Mouse (Mus musculus) liver, embryonic 13.5 days (tissue): ENCODE measurements around the gene Cds1. TPM values are rescaled to one million over a fixed set of nuclear protein-coding genes. Genes with fewer than 3 reads are reported as not detected.

Experiments used
- ATAC-seq: fragments of 200-750 bp; cut with Nextera tagmentation; 2 replicates; pipeline ENCODE4 v1.8.0; 2017; ENCODE audit warnings: low read depth, mild to moderate bottlenecking, moderate number of reproducible peaks, moderate library complexity
- DNase-seq: peaks from one replicate; pipeline ENCODE4 v3.0.0; 2022
- H3K27ac ChIP-seq: fragments of 300-500 bp; sonication (generic); 2 replicates; pipeline ENCODE4 v1.5.1; 2015; ENCODE audit warnings: moderate library complexity, mild to moderate bottlenecking, inconsistent platforms
- H3K27me3 ChIP-seq: fragments of 300-500 bp; sonication (generic); 2 replicates; pipeline ENCODE4 v1.6.1; 2015; ENCODE audit warnings: mild to moderate bottlenecking, inconsistent platforms
- H3K36me3 ChIP-seq: fragments of 300-500 bp; sonication (generic); 2 replicates; pipeline ENCODE4 v1.6.1; 2015; ENCODE audit warnings: mild to moderate bottlenecking, inconsistent platforms
- H3K4me1 ChIP-seq: fragments of 300-500 bp; sonication (generic); replicated peaks from 2 replicates; pipeline ENCODE4 v1.6.1; 2015; ENCODE audit warnings: inconsistent platforms
- H3K4me2 ChIP-seq: fragments of 300-500 bp; sonication (generic); 2 replicates; pipeline ENCODE4 v1.6.1; 2015; ENCODE audit warnings: inconsistent platforms, mild to moderate bottlenecking, moderate library complexity
- H3K4me3 ChIP-seq: fragments of 300-500 bp; sonication (generic); replicated peaks from 2 replicates; pipeline ENCODE4 v1.5.1; 2015; ENCODE audit warnings: mild to moderate bottlenecking, inconsistent platforms
- H3K9ac ChIP-seq: fragments of 300-500 bp; sonication (generic); 2 replicates; pipeline ENCODE4 v1.6.1; 2015; ENCODE audit warnings: mild to moderate bottlenecking, inconsistent platforms
- H3K9me3 ChIP-seq: fragments of 300-500 bp; sonication (generic); replicated peaks from 2 replicates; pipeline ENCODE4 v1.6.1; 2016; ENCODE audit warnings: inconsistent platforms
- WGBS: fragments of 180-500 bp; shearing (Covaris S2); methylation state at CpG from one replicate; pipeline ENCODE4 v1.1.7; 2015; ENCODE audit not compliant: insufficient replicate concordance; 5-methylcytosine and 5-hydroxymethylcytosine counted together
- polyA plus RNA-seq: library from polyadenylated mRNA; unstranded; fragments of >200 nt; fragmentation: Nextera tagmentation; extraction: Ambion mirVana; gene quantifications from 2 replicates; pipeline ENCODE4 v1.2.1, GENCODE M21; 2015

Gene Cds1
- polyA plus RNA-seq, 1 experiment from 2014 or later: 0.27 TPM

- no peak for ATAC-seq
- no peak overlapping the region for H3K4me3 ChIP-seq
- WGBS: 70% methylated on average over 6 of the region's 6 CpGs
- no peak overlapping the region for H3K9ac ChIP-seq
- H3K9me3 ChIP-seq: no peaks in the 10 kb centered on the region
- H3K4me2 ChIP-seq: no peak overlapping the region
- no peaks in the 10 kb centered on the region for H3K4me1 ChIP-seq
- H3K36me3 ChIP-seq: no peaks in the 10 kb centered on the region
- H3K27me3 ChIP-seq: no peaks in the 10 kb centered on the region
- no peak overlapping the region for H3K27ac ChIP-seq
- DNase-seq: no peak
Observed at GRCm38 (mm10) chr5:101744886-101745285, 20.0 kb upstream of the Cds1 start.

DNA sequence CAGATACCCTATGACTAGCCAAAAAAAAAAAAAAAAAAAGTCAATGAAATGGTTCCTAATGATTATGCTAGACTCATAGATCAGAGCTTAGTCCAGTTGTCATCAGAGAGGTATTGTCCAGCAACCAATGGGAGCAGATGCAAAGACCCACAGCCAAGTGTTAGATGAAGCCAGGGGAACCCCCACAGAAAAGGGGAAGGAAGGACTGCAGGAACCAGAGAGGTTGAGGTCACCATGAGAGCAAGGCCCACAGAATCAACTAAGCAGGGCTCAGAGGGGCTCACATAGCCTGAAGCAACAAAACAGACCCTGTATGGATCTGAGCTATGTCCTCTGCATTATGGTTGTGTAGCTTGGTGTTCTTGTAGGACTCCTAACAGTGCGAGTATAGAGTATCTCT is 11.2 kb upstream of the Cds1 start:
- no peak for ATAC-seq
- 0 out of 2 replicates have a peak, but pooled peaks cover 6% of the 10 kb centered on the region for H3K27me3 ChIP-seq
- WGBS: 38% methylated on average over 1 of the region's 1 CpGs

GRCm38 (mm10) chr5:101757669-101758068 is 7.3 kb upstream of the Cds1 start:
- Histone ChIP-seq H3K4me2 (no peak overlapping the region), H3K9ac (no peak overlapping the region), H3K4me1 (no peaks in the 10 kb centered on the region), H3K36me3 (no peaks in the 10 kb centered on the region), H3K9me3 (no peaks in the 10 kb centered on the region), H3K27ac (no peak overlapping the region), H3K27me3 (peaks cover 27% of the 10 kb centered on the region), H3K4me3 (no peak overlapping the region)
- DNase-seq (no peak), ATAC-seq (no peak)

More for the DNA sequence above, 11.2 kb upstream of the Cds1 start:
- no peak for DNase-seq
- Histone ChIP-seq H3K4me1 (no peaks in the 10 kb centered on the region), H3K4me3 (no peak overlapping the region), H3K36me3 (no peaks in the 10 kb centered on the region), H3K27ac (no peak overlapping the region), H3K9ac (no peak overlapping the region), H3K4me2 (no peak overlapping the region), H3K9me3 (no peaks in the 10 kb centered on the region)

DNA sequence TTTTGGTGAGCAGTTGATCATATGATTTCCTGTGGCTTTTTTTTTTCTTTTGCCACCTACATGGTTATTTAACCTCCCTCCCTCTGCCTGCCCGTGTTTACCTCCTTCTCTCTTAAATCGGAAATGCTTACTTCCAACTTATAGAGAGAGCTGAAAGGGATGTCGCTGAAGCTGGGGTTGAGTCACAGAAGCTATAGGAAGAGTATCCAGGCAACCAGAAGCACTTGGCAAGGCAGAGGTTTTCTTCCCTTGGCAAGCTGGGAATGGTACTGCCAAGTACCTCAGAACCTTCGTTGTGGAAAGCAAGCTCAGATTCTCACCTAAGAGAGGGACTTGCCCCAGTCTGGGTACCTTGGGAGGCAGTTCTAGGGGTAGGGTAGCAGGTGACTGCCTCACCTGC is 3.2 kb upstream of the Cds1 start:
- peaks cover 14% of the 10 kb centered on the region for H3K4me1 ChIP-seq
- H3K9ac ChIP-seq: no peak overlapping the region
- no peaks in the 10 kb centered on the region for H3K9me3 ChIP-seq
- no peak overlapping the region for H3K4me3 ChIP-seq
- no peak overlapping the region for H3K27ac ChIP-seq
- no peaks in the 10 kb centered on the region for H3K36me3 ChIP-seq
- DNase-seq: no peak
- WGBS: 47% methylated on average over 4 of the region's 4 CpGs
- ATAC-seq: no peak
- H3K4me2 ChIP-seq: no peak overlapping the region
- H3K27me3 ChIP-seq: peaks cover 61% of the 10 kb centered on the region

DNA sequence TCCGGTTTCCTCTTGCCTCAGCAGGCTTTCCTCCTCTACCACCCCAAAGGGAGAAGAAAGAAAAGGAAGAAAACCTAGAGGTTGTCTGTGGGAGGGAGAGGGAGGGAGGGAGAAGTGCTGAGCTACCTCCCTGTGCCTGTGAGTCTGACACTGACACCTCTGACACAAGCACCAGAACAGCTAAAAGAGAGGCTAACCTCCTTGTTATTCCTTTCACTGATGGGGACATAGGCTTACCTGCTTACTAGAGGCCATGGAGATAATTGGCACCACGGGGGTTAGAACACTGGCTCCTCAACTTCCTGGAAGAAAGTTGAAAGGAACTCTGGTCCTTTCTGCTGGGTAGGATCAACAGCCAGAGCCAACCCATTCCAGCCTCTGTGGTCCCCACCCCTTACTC is 1.4 kb upstream of the Cds1 start:
- 3% methylated on average over 2 of the region's 2 CpGs for WGBS
- Histone ChIP-seq H3K4me1 (peaks cover 14% of the 10 kb centered on the region), H3K4me2 (no peak overlapping the region), H3K4me3 (no peak overlapping the region), H3K9me3 (no peaks in the 10 kb centered on the region), H3K27ac (no peak overlapping the region), H3K27me3 (peaks cover 80% of the 10 kb centered on the region), H3K9ac (no peak overlapping the region), H3K36me3 (no peaks in the 10 kb centered on the region)
- no peak for DNase-seq
- ATAC-seq: no peak

DNA sequence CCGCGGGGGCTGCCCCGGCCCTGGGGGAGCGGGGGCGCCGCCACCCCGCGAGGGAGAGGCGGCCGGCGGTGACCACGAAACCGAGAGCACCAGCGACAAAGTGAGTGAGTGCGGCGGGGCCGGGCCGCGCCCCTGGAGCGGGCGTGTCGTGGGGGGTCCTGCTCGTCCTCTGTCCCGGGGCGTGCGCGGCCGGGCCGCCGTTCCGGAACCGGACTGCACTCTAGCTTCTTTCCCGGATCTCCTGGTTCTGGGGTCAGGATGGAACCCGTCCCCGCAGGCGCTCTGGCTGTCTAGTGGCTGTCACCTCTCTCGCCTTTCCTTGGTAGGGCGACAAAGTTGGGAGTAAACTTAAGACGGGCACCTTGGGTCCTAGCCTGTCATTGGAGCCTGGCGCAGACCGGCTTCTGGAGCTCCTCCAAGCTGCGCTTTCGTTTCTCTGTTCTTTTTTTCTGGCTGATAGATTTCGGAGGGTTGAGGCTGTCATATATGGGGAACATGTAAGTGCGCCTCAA is 516 bp downstream of the Cds1 start:
- H3K4me3 ChIP-seq: peak overlapping the region; percentile 61
- ATAC-seq (peak; percentile 26; the same call in 1 of the 2 replicates), DNase-seq (no peak)
- H3K27ac ChIP-seq: no peak overlapping the region
- peaks cover 91% of the 10 kb centered on the region for H3K27me3 ChIP-seq
- H3K9me3 ChIP-seq: no peaks in the 10 kb centered on the region
- peaks cover 14% of the 10 kb centered on the region for H3K4me1 ChIP-seq
- H3K36me3 ChIP-seq: no peaks in the 10 kb centered on the region
- H3K9ac ChIP-seq: peak overlapping the region; percentile 39; the same call in 1 of the 2 replicates
- H3K4me2 ChIP-seq: peak overlapping the region; percentile 84
- WGBS: 1% methylated on average over 45 of the region's 45 CpGs

DNA sequence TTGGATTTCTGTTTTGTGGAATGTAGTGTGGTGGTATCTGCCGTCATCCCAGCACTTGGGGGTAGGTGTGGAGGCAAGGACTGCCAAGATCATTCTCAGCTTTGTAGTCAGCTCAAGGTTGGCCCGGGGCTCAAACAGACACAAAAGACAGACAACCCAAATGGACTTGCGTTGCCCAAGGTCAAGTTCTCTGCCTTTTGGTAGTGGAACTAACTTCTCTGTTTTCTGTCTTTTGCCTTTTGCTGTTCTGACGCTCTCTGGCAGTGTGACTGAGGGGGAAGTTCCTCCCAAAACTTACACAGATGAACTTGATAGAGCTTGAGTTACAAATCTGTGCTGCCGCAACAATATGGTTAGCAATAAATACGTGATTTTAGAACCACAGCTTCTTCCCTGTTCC is 1.3 kb downstream of the Cds1 start:
- H3K27me3 ChIP-seq: peaks cover 84% of the 10 kb centered on the region
- ATAC-seq: no peak
- H3K4me3 ChIP-seq: no peak overlapping the region
- H3K4me1 ChIP-seq: peaks cover 14% of the 10 kb centered on the region
- H3K27ac ChIP-seq: no peak overlapping the region
- no peaks in the 10 kb centered on the region for H3K36me3 ChIP-seq
- H3K4me2 ChIP-seq: peak overlapping the region; percentile 84; the same call in 1 of the 2 replicates
- no peaks in the 10 kb centered on the region for H3K9me3 ChIP-seq
- no peak for DNase-seq
- 18% methylated on average over 6 of the region's 6 CpGs for WGBS
- H3K9ac ChIP-seq: no peak overlapping the region

- Histone ChIP-seq H3K36me3 (no peaks in the 10 kb centered on the region), H3K4me1 (peaks cover 14% of the 10 kb centered on the region), H3K27me3 (peaks cover 82% of the 10 kb centered on the region), H3K27ac (no peak overlapping the region), H3K9me3 (no peaks in the 10 kb centered on the region), H3K9ac (no peak overlapping the region), H3K4me2 (no peak overlapping the region), H3K4me3 (no peak overlapping the region)
- no peak for DNase-seq
- 45% methylated on average over 5 of the region's 5 CpGs for WGBS
- ATAC-seq: no peak
Observed at GRCm38 (mm10) chr5:101767086-101767485, 2.2 kb downstream of the Cds1 start.

DNA sequence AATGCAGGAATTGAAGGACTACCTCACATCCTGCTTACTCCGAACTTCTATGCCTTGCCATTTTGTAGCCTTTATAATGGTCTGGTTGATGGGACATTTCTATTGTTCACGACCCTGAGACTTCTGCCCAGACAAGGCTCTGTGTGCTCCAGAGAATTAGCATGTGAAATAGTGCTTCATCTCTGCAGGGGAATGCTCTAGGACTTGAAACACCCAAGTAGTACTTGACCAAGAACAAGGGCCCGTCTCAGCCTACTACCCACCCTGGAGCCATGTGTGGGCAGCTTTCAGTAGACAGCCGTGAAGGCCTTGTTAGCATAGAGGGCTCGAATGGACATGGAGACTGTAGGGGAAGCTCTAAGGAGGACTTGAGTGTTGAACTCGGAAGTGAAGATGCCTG is 2.6 kb downstream of the Cds1 start:
- DNase-seq: no peak
- no peak for ATAC-seq
- Histone ChIP-seq H3K9ac (no peak overlapping the region), H3K27me3 (peaks cover 79% of the 10 kb centered on the region), H3K36me3 (no peaks in the 10 kb centered on the region), H3K27ac (no peak overlapping the region), H3K4me2 (no peak overlapping the region), H3K4me3 (no peak overlapping the region), H3K4me1 (peaks cover 14% of the 10 kb centered on the region), H3K9me3 (no peaks in the 10 kb centered on the region)
- 59% methylated on average over 6 of the region's 6 CpGs for WGBS

DNA sequence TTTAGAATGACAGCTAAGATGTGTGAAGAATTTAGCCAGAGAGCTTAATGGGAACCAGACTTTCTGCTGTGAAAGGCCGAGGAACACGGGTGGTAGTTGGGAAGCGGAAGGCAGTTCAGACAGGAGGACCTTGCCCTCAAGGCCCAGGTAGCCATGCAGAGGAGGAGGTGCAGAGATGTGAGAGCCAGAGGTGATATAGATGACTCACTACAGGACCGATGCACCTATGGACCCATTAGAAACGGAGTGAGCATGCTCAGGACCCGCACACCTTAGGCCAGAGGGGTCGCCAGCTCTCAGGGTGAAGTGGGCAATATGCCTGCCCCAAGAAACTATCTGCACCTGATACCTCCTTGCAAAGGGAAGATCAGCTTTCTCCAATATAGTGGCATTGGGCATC is 3.6 kb downstream of the Cds1 start:
- no peaks in the 10 kb centered on the region for H3K9me3 ChIP-seq
- no peak for ATAC-seq
- DNase-seq: no peak

GRCm38 (mm10) chr5:101772621-101773020 is 7.7 kb downstream of the Cds1 start:
- Histone ChIP-seq H3K27me3 (peaks cover 30% of the 10 kb centered on the region), H3K4me3 (no peak overlapping the region), H3K27ac (no peak overlapping the region), H3K9me3 (no peaks in the 10 kb centered on the region), H3K4me1 (no peaks in the 10 kb centered on the region), H3K4me2 (no peak overlapping the region), H3K36me3 (no peaks in the 10 kb centered on the region), H3K9ac (no peak overlapping the region)
- whole genome bisulfite sequencing: 75% methylated on average over 9 of the region's 9 CpGs
- ATAC-seq: no peak
- no peak for DNase-seq

More for the DNA sequence above, 3.6 kb downstream of the Cds1 start:
- WGBS: 78% methylated on average over 7 of the region's 7 CpGs
- Histone ChIP-seq H3K4me1 (peaks cover 14% of the 10 kb centered on the region), H3K27ac (no peak overlapping the region), H3K36me3 (no peaks in the 10 kb centered on the region), H3K9ac (no peak overlapping the region), H3K4me2 (no peak overlapping the region), H3K4me3 (no peak overlapping the region), H3K27me3 (peaks cover 71% of the 10 kb centered on the region)

GRCm38 (mm10) chr5:101775262-101775661 is 10.3 kb downstream of the Cds1 start:
- H3K4me2 ChIP-seq: no peak overlapping the region
- ATAC-seq (no peak), DNase-seq (no peak)
- 72% methylated on average over 8 of the region's 8 CpGs for WGBS
- no peaks in the 10 kb centered on the region for H3K36me3 ChIP-seq
- H3K9ac ChIP-seq: no peak overlapping the region
- H3K4me3 ChIP-seq: no peak overlapping the region
- no peaks in the 10 kb centered on the region for H3K9me3 ChIP-seq
- H3K27me3 ChIP-seq: peaks cover 6% of the 10 kb centered on the region; the same call in 1 of the 2 replicates
- H3K4me1 ChIP-seq: no peaks in the 10 kb centered on the region
- no peak overlapping the region for H3K27ac ChIP-seq
